Mouse (Mus musculus) NIH3T3 (cell line): ENCODE measurements at regions not wholly inside any gene's neighbourhood (a gene's known extent, or its start where the extent isn't known, plus 50 kb on each side); places are given as distances from the start of the nearest gene placed in this dataset.

Experiments used
- DNase-seq: peaks from one replicate; pipeline ENCODE4 v3.0.0-alpha.2; 2012; ENCODE audit warnings: low read depth

DNA sequence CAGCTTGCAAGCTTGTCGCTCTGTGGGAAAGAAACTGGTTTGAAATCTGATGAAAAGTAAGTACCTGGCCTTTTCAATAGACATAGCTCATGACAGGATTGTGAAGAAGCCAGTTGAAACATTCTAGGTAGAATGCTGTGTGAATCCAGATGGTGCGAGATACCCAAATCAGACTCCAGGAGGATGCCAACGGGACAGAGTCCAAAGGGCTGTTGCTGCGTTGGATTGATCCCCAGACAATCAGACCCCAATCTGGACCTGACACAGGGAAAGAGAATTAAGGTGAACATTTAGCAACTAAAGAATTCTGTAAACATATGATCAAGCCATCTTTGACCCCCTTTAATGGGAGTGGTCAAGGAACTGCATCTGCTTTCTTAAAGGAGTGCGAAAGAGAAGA is 296.6 kb upstream of the Gm15217 start:
- DNase-seq = no peak

- peak; percentile 9 for DNase-seq
Observed at GRCm38 (mm10) chr14:46088968-46089691, 290.1 kb upstream of the Gm15217 start.

GRCm38 (mm10) chr14:46115950-46116349 is 263.3 kb upstream of the Gm15217 start:
- no peak for DNase-seq

DNA sequence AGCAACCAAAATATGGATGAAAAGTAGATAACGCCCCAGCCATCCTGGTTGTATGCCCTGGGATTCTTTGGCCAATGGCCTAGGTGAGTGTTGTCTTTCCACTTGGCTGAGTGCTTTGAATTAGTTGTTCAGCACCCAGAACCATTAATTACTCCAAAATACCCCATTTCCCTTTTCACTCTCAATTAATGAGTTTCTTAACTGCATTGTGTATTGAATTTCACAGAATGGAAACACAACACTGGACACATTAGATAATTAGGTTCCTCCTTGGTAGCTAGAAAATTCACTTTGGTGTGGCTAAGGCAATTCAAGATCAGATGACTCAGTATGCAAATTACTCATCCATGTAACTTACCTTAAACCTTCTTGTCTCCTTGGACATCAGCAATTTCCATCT is 252.7 kb upstream of the Gm15217 start:
- no peak for DNase-seq

GRCm38 (mm10) chr14:46129762-46130161 is 249.5 kb upstream of the Gm15217 start:
- DNase-seq = peak; percentile 10

- DNase-seq = no peak
Observed at GRCm38 (mm10) chr14:46144175-46144574, 235.0 kb upstream of the Gm15217 start.

DNA sequence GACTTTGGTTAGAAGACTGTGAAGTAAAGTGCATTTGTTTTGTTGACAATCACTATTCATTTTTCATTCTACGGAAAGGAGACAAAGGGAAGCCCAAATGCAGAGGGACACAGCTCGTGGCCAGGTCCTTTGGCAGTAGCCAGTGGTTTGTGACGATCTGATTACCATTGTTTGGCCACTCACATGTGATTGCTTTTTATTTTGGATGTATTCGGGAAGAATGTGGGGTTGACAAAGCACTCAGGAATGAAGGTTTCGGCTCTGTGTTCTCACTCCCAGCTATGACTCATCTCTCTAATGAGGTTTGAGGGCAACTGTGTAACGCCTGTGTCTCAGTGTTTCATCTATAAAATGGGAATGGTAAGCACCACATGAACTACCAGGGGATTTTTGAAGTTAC is 234.5 kb upstream of the Gm15217 start:
- peak; percentile 35 for DNase-seq

- no peak for DNase-seq
Observed at GRCm38 (mm10) chr14:46145584-46145983, 233.6 kb upstream of the Gm15217 start.

GRCm38 (mm10) chr14:46149073-46149661 is 230.0 kb upstream of the Gm15217 start:
- peak; percentile 14 for DNase-seq

GRCm38 (mm10) chr14:46158741-46159140 is 220.5 kb upstream of the Gm15217 start:
- DNase-seq = no peak

GRCm38 (mm10) chr14:46172181-46172874 is 206.9 kb upstream of the Gm15217 start:
- DNase-seq = peak; percentile 79

DNA sequence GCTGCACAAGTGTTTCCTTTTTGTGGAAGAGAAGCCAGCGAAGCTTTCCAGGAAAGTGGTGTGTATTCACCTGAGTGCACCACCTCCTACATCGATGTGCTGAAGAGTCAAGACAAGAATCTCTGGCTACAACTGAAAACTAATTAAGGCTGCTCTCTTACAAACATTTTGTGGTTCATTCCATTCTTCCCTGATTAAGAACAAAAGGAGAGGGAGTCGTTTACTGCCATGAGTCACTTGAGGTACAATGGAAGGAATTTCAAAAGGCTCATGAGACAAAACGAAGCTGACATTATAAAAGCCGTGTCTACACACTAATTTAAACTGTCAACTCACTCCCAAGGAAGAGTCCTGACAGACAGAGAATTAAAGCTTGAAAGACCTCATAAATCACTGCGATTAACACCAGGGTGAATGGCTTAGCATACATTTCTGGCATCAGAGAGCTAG is 206.3 kb upstream of the Gm15217 start:
- no peak for DNase-seq

DNA sequence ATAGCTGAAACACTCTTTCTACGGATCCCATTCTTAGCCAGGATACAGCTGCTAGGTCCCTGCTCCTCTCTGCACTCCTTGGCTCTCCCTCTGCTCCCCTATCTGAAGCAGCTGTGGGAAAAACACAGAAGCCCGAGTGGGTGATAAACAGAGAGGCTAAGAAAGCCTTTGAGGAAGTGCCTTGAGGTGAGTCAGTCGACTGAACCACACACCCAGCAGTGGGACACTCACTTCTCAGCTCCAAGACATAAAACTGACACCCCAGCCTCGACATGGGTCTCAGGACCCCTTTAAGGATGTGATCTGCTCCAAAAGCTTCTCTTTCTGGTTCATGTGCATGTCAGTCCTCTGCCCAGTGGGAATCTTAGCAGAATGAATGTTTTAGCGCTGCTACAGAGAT is 204.8 kb upstream of the Gm15217 start:
- DNase-seq = no peak

- DNase-seq = peak; percentile 3
Observed at GRCm38 (mm10) chr14:46175291-46176216, 203.7 kb upstream of the Gm15217 start.

GRCm38 (mm10) chr14:46179024-46179423 is 200.2 kb upstream of the Gm15217 start:
- no peak for DNase-seq

DNA sequence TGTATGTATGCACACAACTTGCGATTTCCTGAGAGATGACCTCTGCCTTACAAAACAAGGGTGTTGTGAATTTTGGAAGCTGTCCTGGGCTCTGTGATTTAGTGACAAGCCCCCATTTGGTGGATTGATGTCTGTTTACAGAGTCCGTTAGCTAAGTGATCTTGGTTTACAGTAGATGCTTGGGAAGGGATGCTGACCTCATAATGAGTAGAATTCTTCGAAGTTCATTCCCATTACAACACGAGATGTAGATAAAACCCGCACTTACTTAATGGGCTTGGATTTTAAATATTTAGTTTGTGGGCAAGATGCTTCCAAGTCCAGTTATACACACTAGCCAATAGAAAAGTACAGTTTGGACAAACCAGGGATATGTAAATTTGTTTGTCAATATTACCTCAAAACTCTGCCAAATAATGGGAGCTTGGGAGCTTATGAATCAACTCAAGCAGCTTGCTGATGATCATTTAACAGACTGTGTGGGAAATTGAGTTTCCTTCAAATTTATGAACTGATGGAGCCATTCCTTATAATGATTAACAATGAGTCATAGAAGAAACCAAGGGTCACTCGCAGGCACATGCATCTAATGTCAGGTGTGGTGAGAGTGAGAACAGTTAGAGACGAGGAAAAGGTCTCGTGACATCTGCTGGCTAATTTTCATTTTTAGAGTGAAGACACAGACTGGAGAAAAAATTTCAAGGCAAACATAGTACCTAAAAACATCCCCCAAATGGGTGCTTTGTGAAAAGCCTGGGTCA is 187.4 kb upstream of the Gm15217 start:
- DNase-seq = no peak

DNA sequence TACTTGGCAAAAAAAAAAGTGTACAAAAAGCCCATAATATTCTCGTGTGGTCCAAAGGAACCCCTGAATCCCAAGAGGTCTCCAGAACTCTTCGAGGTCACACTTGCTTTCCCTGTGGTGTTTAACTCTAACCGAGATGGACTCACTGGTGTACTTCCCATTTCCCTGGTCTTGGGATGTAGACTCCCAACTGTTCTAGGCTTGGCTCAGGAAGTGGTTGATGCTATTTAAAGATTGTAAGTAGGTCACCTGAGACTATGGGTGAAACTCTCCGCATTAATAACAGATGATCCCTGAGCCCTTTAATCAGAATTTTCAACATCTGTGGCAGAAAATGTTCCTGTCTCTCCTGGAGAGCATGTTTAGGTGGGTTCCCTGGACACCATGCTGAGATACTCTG is 185.6 kb upstream of the Gm15217 start:
- no peak for DNase-seq

DNA sequence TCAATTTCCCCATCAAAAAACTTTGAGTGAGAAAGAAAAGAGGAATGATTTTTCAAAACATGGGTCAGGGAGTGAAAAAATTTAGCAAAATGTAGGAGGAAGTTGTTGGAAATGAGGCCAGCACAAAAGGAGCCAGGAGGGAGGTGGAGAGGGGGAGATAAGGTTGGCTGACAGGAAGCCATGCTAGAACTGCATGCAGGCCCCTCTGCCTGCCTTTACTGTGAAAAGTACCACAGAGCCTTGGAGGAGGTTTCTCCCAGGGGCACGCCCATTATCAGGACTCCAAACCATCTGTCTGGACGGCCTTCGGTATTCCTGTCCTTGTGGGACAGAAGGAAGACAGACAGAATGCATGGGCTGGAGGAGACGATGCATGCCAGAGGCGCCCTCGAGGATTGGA is 183.3 kb upstream of the Gm15217 start:
- DNase-seq = no peak

DNA sequence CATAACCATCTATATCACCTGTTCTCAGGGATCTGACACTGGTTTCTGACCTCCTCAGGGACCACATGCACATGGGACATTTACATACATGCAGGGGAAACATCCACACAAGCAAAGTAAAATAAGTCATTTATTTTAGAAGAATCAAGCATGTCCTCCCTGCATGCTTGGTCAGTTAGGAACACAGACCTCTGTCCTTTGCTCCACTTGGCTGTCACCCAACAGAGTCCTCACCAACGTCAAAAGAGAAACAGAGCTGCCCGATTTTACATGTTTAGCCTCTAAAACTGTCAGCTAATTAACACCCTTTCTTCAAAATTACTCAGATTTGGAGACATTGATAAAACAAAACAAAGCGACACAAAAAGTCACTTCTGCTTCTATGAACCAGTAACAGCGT is 176.4 kb upstream of the Gm15217 start:
- DNase-seq = peak; percentile 2

DNA sequence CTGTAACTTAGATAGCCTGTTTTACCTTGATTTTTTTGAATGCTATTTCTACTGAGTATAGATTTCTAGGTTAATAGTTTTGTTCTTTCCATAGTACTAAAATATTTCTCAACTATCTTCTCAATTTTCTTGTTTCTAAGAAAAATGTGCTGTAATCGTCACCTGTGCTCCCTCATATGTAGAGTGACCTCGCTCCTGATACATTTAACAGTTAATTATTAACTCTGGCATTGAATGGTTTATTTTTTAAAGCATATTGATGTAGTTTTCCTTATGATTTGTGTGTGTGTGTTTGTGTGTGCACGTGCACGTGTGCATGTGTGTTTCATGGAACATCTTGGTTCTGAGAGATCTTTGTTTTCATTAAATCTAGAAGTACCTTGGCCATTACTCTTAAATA is 158.7 kb upstream of the Gm15217 start:
- DNase-seq = no peak

- DNase-seq = no peak
Observed at GRCm38 (mm10) chr14:46221897-46222669, 157.1 kb upstream of the Gm15217 start.
